Mouse (Mus musculus) brain, embryonic 18.5 days (tissue): Measurements from ENCODE around the gene Selenop.

Source experiments
- DNase-seq: peaks from one replicate; pipeline ENCODE4 v3.0.0-alpha.2; 2012; ENCODE audit warnings: low read depth, low spot score

The Selenop gene

GRCm38 (mm10) chr15:3270646-3271077 lies 2.3 kb downstream of the Selenop start:
- peak; percentile 12 for DNase-seq

GRCm38 (mm10) chr15:3271216-3271615 lies 2.9 kb downstream of the Selenop start:
- no peak for DNase-seq

GRCm38 (mm10) chr15:3273191-3273590 lies 4.8 kb downstream of the Selenop start:
- DNase-seq: no peak

- DNase-seq: no peak
Observed at GRCm38 (mm10) chr15:3277391-3277790, 9.0 kb downstream of the Selenop start.

- no peak for DNase-seq
Observed at GRCm38 (mm10) chr15:3279242-3279641, 10.9 kb downstream of the Selenop start.

- no peak for DNase-seq
Observed at GRCm38 (mm10) chr15:3281216-3281615, 12.9 kb downstream of the Selenop start.

GRCm38 (mm10) chr15:3281737-3282136 lies 13.4 kb downstream of the Selenop start:
- no peak for DNase-seq

- DNase-seq: no peak
Observed at GRCm38 (mm10) chr15:3286032-3286431, 17.7 kb downstream of the Selenop start.

- DNase-seq: no peak
Observed at GRCm38 (mm10) chr15:3290435-3290834, 22.1 kb downstream of the Selenop start.

GRCm38 (mm10) chr15:3293477-3293876 lies 25.1 kb downstream of the Selenop start:
- no peak for DNase-seq

- no peak for DNase-seq
Observed at GRCm38 (mm10) chr15:3295986-3296385, 27.6 kb downstream of the Selenop start.

- DNase-seq: no peak
Observed at GRCm38 (mm10) chr15:3297615-3298014, 29.3 kb downstream of the Selenop start.

GRCm38 (mm10) chr15:3300361-3301100 lies 32.2 kb downstream of the Selenop start:
- no peak for DNase-seq

- no peak for DNase-seq
Observed at GRCm38 (mm10) chr15:3303426-3303825, 35.1 kb downstream of the Selenop start, which contains the start of gene Ccdc152. Gene Ccdc152 (minus strand): TSS chr15:3303526.

- DNase-seq: no peak
Observed at GRCm38 (mm10) chr15:3309856-3310255, 41.5 kb downstream of the Selenop start.

GRCm38 (mm10) chr15:3312937-3313336 lies 44.6 kb downstream of the Selenop start:
- DNase-seq: no peak

- DNase-seq: no peak
Observed at GRCm38 (mm10) chr15:3316617-3317016, 48.3 kb downstream of the Selenop start.

- no peak for DNase-seq
Observed at GRCm38 (mm10) chr15:3319929-3320328, 51.6 kb downstream of the Selenop start.

- DNase-seq: no peak
Observed at GRCm38 (mm10) chr15:3323041-3323440, 54.7 kb downstream of the Selenop start.
